Mouse (Mus musculus): Measurements from ENCODE around the gene Rapgefl1. TPM values are rescaled to one million over a fixed set of nuclear protein-coding genes. Genes with fewer than 3 reads are reported as not detected.

Rapgefl1 gene
- polyA plus RNA-seq, 1 experiment from 2014 or later: 2.2 TPM

DNA sequence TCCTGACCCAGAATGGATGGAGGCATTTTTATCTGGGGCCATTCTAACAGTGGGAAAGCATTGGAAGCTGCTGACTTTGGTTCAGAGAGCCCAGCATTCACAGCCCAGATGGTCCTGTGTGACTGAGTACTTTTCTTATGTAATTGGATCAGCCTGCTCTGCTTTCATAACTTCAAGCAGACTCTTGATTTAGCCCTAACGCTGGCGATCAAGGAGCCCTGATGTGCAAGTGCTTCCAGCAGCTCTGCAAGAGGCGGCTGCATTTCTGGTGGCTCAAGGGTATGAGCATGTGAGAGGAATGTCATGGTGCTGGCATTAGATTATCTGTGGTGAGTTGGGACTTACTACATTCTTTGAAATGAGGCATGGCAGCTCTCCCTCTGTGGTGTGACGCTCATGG lies 35.5 kb downstream of the Rapgefl1 start:
- ATAC-seq (ENCODE audit: insufficient number of reproducible peaks, low FRiP score, low TSS enrichment, low read depth): no peak
- peaks cover 14% of the 10 kb centered on the region for H3K36me3 ChIP-seq (ENCODE audit: control insufficient read depth, insufficient read depth, low read length)
- 68% methylated on average over 4 of the region's 4 CpGs for WGBS
- 0 out of 2 replicates have a peak, but pooled peaks cover 2% of the 10 kb centered on the region for H3K4me1 ChIP-seq (ENCODE audit: control insufficient read depth, insufficient read depth, low read length)
- DNase-seq (ENCODE audit: low spot score): no peak
- H3K27ac ChIP-seq (replicated peaks; ENCODE audit: low read depth, low read length): no peak overlapping the region; the same call in 1 of the 2 replicates
- H3K4me3 ChIP-seq (ENCODE audit: low read depth, low read length): no peak overlapping the region
- no peak overlapping the region for H3K9ac ChIP-seq (ENCODE audit: low read length)
- H3K4me2 ChIP-seq (ENCODE audit: low read depth, severe bottlenecking): no peak overlapping the region
- H3K27me3 ChIP-seq (ENCODE audit: control insufficient read depth, insufficient read depth, low read length): no peaks in the 10 kb centered on the region
- no peaks in the 10 kb centered on the region for H3K9me3 ChIP-seq (ENCODE audit: control insufficient read depth, low read length)

DNA sequence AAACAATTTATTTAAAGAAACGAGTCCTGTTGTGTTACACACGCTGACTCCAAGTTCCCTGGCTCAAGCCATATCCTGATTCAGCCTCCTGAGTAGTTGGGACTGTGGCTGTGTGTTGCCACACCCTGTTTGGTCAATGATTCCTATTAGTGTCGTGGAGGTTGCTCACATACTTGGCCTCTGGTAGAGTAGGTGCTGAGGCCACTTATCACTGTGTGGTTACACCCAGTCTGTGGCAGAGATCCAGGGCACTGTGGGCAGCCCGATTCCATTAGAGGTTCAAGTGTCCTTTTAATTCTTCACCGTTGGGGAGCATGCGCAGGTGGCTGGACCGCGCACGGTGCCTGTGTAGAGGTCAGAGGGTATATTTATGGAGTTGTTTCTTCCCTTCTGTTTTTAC lies 37.3 kb downstream of the Rapgefl1 start:
- DNase-seq (ENCODE audit: low spot score) (no peak), ATAC-seq (ENCODE audit: insufficient number of reproducible peaks, low FRiP score, low TSS enrichment, low read depth) (no peak)
- no peak overlapping the region for H3K9ac ChIP-seq (ENCODE audit: low read length)
- peaks cover 5% of the 10 kb centered on the region for H3K36me3 ChIP-seq (ENCODE audit: control insufficient read depth, insufficient read depth, low read length)
- 95% methylated on average over 9 of the region's 9 CpGs for WGBS
- no peaks in the 10 kb centered on the region for H3K27me3 ChIP-seq (ENCODE audit: control insufficient read depth, insufficient read depth, low read length)
- 0 out of 2 replicates have a peak, but pooled peaks cover 2% of the 10 kb centered on the region for H3K4me1 ChIP-seq (ENCODE audit: control insufficient read depth, insufficient read depth, low read length)
- no peak overlapping the region for H3K4me2 ChIP-seq (ENCODE audit: low read depth, severe bottlenecking)
- no peaks in the 10 kb centered on the region for H3K9me3 ChIP-seq (ENCODE audit: control insufficient read depth, low read length)
- H3K27ac ChIP-seq (replicated peaks; ENCODE audit: low read depth, low read length): no peak overlapping the region
- no peak overlapping the region for H3K4me3 ChIP-seq (ENCODE audit: low read depth, low read length)

DNA sequence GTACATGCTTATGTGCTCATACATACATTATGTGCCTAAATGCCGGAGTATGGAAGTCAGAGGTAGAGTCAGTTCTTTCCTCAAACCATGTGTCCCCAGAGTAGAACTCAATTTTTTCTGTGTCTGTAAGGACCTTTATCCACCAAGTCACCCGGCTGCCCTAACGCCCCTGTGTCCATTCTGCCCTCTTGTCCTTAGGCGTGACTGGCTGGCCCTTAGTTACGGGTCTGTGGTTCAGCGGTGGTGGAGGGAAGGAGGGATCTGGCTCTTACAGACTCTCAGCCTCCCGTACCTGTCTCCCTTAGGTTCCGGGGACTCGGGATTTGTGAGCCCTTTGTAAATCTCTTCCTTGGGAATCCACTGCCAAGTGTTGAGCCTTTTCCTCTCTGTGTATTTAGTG lies 40.4 kb downstream of the Rapgefl1 start:
- DNase-seq (ENCODE audit: low spot score) (no peak), ATAC-seq (ENCODE audit: insufficient number of reproducible peaks, low FRiP score, low TSS enrichment, low read depth) (no peak)
- H3K27ac ChIP-seq (replicated peaks; ENCODE audit: low read depth, low read length): no peak overlapping the region
- H3K9me3 ChIP-seq (ENCODE audit: control insufficient read depth, low read length): no peaks in the 10 kb centered on the region
- H3K27me3 ChIP-seq (ENCODE audit: control insufficient read depth, insufficient read depth, low read length): no peaks in the 10 kb centered on the region
- 84% methylated on average over 9 of the region's 9 CpGs for WGBS
- no peak overlapping the region for H3K9ac ChIP-seq (ENCODE audit: low read length)
- no peaks in the 10 kb centered on the region for H3K4me1 ChIP-seq (ENCODE audit: control insufficient read depth, insufficient read depth, low read length)
- H3K4me3 ChIP-seq (ENCODE audit: low read depth, low read length): no peak overlapping the region
- H3K36me3 ChIP-seq (ENCODE audit: control insufficient read depth, insufficient read depth, low read length): peaks cover 3% of the 10 kb centered on the region
- H3K4me2 ChIP-seq (ENCODE audit: low read depth, severe bottlenecking): no peak overlapping the region

DNA sequence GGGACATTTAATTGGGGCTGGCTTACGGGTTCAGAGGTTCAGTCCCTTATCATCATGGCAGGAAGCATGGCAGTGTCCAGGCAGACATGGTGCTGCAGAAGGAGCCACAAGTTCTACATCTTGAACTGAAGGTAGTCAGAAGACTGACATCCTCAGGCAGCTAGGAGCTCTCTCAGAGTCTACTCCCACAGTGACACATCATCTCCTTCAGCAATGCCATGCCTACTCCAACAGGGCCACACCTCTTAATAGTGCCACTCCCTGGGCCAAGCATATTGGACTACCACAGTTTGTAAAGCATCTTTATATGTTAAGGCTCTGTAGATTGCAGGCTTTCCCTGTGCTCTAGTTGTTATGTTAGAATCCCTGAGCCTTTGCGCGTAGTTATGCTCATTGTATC lies 51.1 kb downstream of the Rapgefl1 start:
- over 99% methylated on average over 3 of the region's 3 CpGs for WGBS
- Histone ChIP-seq H3K27me3 (ENCODE audit: control insufficient read depth, insufficient read depth, low read length) (no peaks in the 10 kb centered on the region), H3K4me2 (ENCODE audit: low read depth, severe bottlenecking) (no peak overlapping the region), H3K27ac (replicated peaks; ENCODE audit: low read depth, low read length) (no peak overlapping the region), H3K4me3 (ENCODE audit: low read depth, low read length) (no peak overlapping the region), H3K9ac (ENCODE audit: low read length) (no peak overlapping the region), H3K4me1 (ENCODE audit: control insufficient read depth, insufficient read depth, low read length) (no peaks in the 10 kb centered on the region), H3K36me3 (ENCODE audit: control insufficient read depth, insufficient read depth, low read length) (peaks cover 25% of the 10 kb centered on the region), H3K9me3 (ENCODE audit: control insufficient read depth, low read length) (no peaks in the 10 kb centered on the region)
- ATAC-seq (ENCODE audit: insufficient number of reproducible peaks, low FRiP score, low TSS enrichment, low read depth) (no peak), DNase-seq (ENCODE audit: low spot score) (no peak)

DNA sequence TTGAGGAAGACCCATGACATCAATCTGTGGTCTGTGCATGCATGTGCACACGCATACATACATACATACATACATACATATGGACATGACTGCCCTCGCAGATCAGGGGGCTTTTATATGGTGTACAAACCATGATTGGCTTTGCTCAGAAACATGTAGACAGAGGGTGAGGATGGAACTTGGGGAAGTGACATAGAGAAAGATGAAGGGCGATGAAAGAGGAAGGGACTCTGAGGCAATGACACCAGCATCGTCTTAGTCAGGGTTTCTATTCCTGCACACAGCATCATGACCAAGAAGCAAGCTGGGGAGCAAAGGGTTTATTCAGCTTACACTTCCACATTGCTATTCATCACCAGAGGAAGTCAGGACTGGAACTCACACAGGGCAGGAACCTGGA lies 52.5 kb downstream of the Rapgefl1 start:
- WGBS: 94% methylated on average over 4 of the region's 4 CpGs
- peaks cover 37% of the 10 kb centered on the region for H3K36me3 ChIP-seq (ENCODE audit: control insufficient read depth, insufficient read depth, low read length)
- no peak for ATAC-seq (ENCODE audit: insufficient number of reproducible peaks, low FRiP score, low TSS enrichment, low read depth)

DNA sequence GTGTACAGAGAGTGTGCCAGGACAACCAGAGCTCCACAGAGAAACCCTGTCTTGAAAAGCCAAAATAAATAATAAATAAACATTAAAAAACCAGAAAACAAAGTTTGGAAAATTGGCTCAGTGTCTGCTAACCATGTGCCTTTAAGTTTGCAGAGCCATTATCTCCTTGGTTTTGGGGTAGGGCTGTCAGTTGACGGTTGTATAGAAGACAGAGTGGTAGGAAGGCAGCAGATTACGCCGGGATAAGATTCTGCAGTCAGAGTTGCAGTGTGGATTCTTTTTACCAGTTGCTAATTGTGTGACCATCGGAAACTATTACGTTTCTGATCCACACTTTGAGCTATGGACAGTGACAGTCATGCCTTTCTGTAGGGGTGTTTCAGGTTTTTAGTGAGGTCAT lies 53.4 kb downstream of the Rapgefl1 start:
- Histone ChIP-seq H3K4me1 (ENCODE audit: control insufficient read depth, insufficient read depth, low read length) (no peaks in the 10 kb centered on the region), H3K9me3 (ENCODE audit: control insufficient read depth, low read length) (no peaks in the 10 kb centered on the region), H3K4me2 (ENCODE audit: low read depth, severe bottlenecking) (no peak overlapping the region), H3K27ac (replicated peaks; ENCODE audit: low read depth, low read length) (no peak overlapping the region), H3K9ac (ENCODE audit: low read length) (no peak overlapping the region), H3K4me3 (ENCODE audit: low read depth, low read length) (no peak overlapping the region), H3K36me3 (ENCODE audit: control insufficient read depth, insufficient read depth, low read length) (peaks cover 40% of the 10 kb centered on the region), H3K27me3 (ENCODE audit: control insufficient read depth, insufficient read depth, low read length) (no peaks in the 10 kb centered on the region)
- no peak for DNase-seq (ENCODE audit: low spot score)
- WGBS: 92% methylated on average over 5 of the region's 5 CpGs
- ATAC-seq (ENCODE audit: insufficient number of reproducible peaks, low FRiP score, low TSS enrichment, low read depth): no peak

More for the DNA sequence above, 52.5 kb downstream of the Rapgefl1 start:
- H3K4me1 ChIP-seq (ENCODE audit: control insufficient read depth, insufficient read depth, low read length): no peaks in the 10 kb centered on the region
- H3K4me3 ChIP-seq (ENCODE audit: low read depth, low read length): no peak overlapping the region
- H3K27ac ChIP-seq (replicated peaks; ENCODE audit: low read depth, low read length): no peak overlapping the region
- DNase-seq (ENCODE audit: low spot score): no peak
- no peak overlapping the region for H3K9ac ChIP-seq (ENCODE audit: low read length)
- H3K4me2 ChIP-seq (ENCODE audit: low read depth, severe bottlenecking): no peak overlapping the region
- H3K9me3 ChIP-seq (ENCODE audit: control insufficient read depth, low read length): no peaks in the 10 kb centered on the region
- H3K27me3 ChIP-seq (ENCODE audit: control insufficient read depth, insufficient read depth, low read length): no peaks in the 10 kb centered on the region

DNA sequence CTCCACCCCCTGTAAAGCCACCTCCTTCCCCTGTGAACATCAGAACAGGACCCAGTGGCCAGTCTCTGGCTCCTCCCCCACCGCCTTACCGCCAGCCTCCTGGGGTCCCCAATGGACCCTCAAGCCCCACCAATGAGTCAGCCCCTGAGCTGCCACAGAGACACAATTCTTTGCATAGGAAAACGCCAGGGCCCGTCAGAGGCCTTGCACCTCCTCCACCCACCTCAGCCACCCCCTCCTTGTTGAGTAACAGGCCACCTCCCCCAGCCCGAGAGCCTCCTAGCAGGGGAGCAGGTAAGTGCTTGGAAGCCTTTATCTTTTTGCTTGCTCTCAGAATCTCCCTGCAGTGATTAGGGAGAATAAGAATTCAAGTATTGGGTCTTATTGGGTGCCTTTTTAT lies 55.8 kb downstream of the Rapgefl1 start:
- no peaks in the 10 kb centered on the region for H3K9me3 ChIP-seq (ENCODE audit: control insufficient read depth, low read length)
- H3K4me1 ChIP-seq (ENCODE audit: control insufficient read depth, insufficient read depth, low read length): no peaks in the 10 kb centered on the region
- H3K27me3 ChIP-seq (ENCODE audit: control insufficient read depth, insufficient read depth, low read length): no peaks in the 10 kb centered on the region
- WGBS: 54% methylated on average over 5 of the region's 5 CpGs
- no peak overlapping the region for H3K4me2 ChIP-seq (ENCODE audit: low read depth, severe bottlenecking)
- no peak for DNase-seq (ENCODE audit: low spot score)
- ATAC-seq (ENCODE audit: insufficient number of reproducible peaks, low FRiP score, low TSS enrichment, low read depth): no peak
- H3K4me3 ChIP-seq (ENCODE audit: low read depth, low read length): no peak overlapping the region
- peaks cover 37% of the 10 kb centered on the region for H3K36me3 ChIP-seq (ENCODE audit: control insufficient read depth, insufficient read depth, low read length)
- no peak overlapping the region for H3K9ac ChIP-seq (ENCODE audit: low read length)
- no peak overlapping the region for H3K27ac ChIP-seq (replicated peaks; ENCODE audit: low read depth, low read length)

DNA sequence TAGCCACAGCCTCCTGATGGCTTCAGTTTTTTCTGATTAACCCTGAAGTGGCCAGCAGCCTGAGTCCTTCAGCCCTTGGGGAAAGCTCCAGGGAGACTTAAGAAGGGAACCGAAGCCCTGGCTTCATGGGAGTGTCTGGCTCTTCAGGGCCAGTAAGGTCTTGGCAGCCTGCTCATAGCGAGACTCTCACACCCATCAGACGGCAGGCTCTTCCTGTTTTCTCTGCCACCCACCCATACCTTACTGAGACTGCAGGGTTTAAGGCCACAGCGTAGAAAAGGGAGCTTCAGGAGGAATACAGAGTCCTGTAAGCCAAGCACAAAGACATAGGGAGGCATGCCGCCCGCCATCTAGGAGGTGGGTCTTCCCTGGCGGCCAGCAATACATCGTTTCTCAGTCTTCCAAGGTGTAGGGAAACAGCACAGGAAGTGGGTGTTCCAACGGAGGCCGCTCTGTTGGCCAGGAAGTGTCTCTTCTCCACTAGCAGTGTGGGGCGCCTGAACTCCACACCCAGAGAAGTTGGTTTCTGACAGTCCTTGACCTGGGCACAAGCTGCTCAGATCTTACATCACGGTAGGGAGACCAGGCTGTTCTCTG lies 64.0 kb downstream of the Rapgefl1 start:
- Histone ChIP-seq H3K36me3 (ENCODE audit: control insufficient read depth, insufficient read depth, low read length) (peaks cover 19% of the 10 kb centered on the region), H3K27me3 (ENCODE audit: control insufficient read depth, insufficient read depth, low read length) (no peaks in the 10 kb centered on the region), H3K4me2 (ENCODE audit: low read depth, severe bottlenecking) (no peak overlapping the region), H3K9ac (ENCODE audit: low read length) (0 out of 2 replicates have a peak overlapping the region, but pooled peaks have one; percentile 18), H3K4me3 (ENCODE audit: low read depth, low read length) (no peak overlapping the region), H3K27ac (replicated peaks; ENCODE audit: low read depth, low read length) (no peak overlapping the region), H3K4me1 (ENCODE audit: control insufficient read depth, insufficient read depth, low read length) (peaks cover 13% of the 10 kb centered on the region), H3K9me3 (ENCODE audit: control insufficient read depth, low read length) (no peaks in the 10 kb centered on the region)
- no peak for ATAC-seq (ENCODE audit: insufficient number of reproducible peaks, low FRiP score, low TSS enrichment, low read depth)
- no peak for DNase-seq (ENCODE audit: low spot score)
- WGBS: 87% methylated on average over 12 of the region's 12 CpGs

Measured in limb, embryonic 11.5 days (tissue).